In genomic region chr10:56962096-56962807, GRCm38 (mm10) we compare ENCODE assay signal across 22 mouse cellular contexts.
A peak's percentile ranks its signal among the peaks of the same experiment; 100 is the strongest.
DNase-seq lines count a peak whose midpoint lies in the region; ATAC-seq and TF ChIP-seq lines count a peak whose summit lies in the region.
"Had no signal": no experiment of that assay in that cellular context is flagged by ENCODE, and none has a peak within 500 bp of the region (broad histone marks: within the 10 kb centered on the region; RNA-seq: fewer than 3 reads in every experiment).

No protein-coding gene starts in this region.

- DNase-seq in layer of hippocampus, adult 2 months (ENCODE audit: low spot score in 2 of 2) = no peak
- DNase-seq in layer of hippocampus, postnatal 36 days = no peak
- no peak for DNase-seq in forebrain, postnatal 0 days
- no peak for DNase-seq in thymus, adult 18-20 months
- no peak for DNase-seq in cerebellum, postnatal 14 days
- DNase-seq: adrenal gland, adult 2 months; adrenal gland, postnatal 36 days; cerebellum, adult 11-12 months; cerebellum, postnatal 36 days; gastrocnemius, postnatal 14 days; heart, adult 2 months; heart, postnatal 14 days had no signal

- no peak overlapping the region for H3K4me3 ChIP-seq in layer of hippocampus, adult 2 months
- H3K4me3 ChIP-seq in forebrain, embryonic 13.5 days = no peak overlapping the region
- no peak overlapping the region for H3K4me3 ChIP-seq in forebrain, postnatal 0 days (ENCODE audit: low read depth, low read length)
- H3K4me3 ChIP-seq: embryonic facial prominence, embryonic 13.5 days; heart, adult 2 months; heart, embryonic 15.5 days; hindbrain, embryonic 10.5 days; hindbrain, embryonic 15.5 days had no signal

- TF ChIP-seq CTCF in layer of hippocampus, adult 2 months (conservative IDR thresholded peaks at IDR 0.05) = no peak
- no peak for TF ChIP-seq CTCF in forebrain, postnatal 0 days (IDR thresholded peaks at IDR 0.05; ENCODE audit: low read depth)

- H3K27ac ChIP-seq in layer of hippocampus, adult 2 months = peak overlapping the region; percentile 91
- no peak overlapping the region for H3K27ac ChIP-seq in forebrain, embryonic 13.5 days
- H3K27ac ChIP-seq in forebrain, postnatal 0 days (ENCODE audit: low read depth, low read length) = no peak overlapping the region
- H3K27ac ChIP-seq: embryonic facial prominence, embryonic 13.5 days; heart, adult 2 months; heart, embryonic 15.5 days; hindbrain, embryonic 10.5 days; hindbrain, embryonic 15.5 days had no signal

- H3K9me3 ChIP-seq in forebrain, embryonic 13.5 days (replicated peaks) = no peaks in the 10 kb centered on the region
- H3K9me3 ChIP-seq in forebrain, postnatal 0 days (ENCODE audit: low read length) = no peaks in the 10 kb centered on the region
- H3K9me3 ChIP-seq: embryonic facial prominence, embryonic 13.5 days; heart, embryonic 15.5 days; hindbrain, embryonic 10.5 days; hindbrain, embryonic 15.5 days had no signal

- no peak overlapping the region for H3K9ac ChIP-seq in forebrain, embryonic 13.5 days
- H3K9ac ChIP-seq in forebrain, postnatal 0 days = no peak overlapping the region
- H3K9ac ChIP-seq: embryonic facial prominence, embryonic 13.5 days; heart, embryonic 15.5 days; hindbrain, embryonic 15.5 days had no signal

- peak; percentile 79; the same call in 1 of the 2 replicates for ATAC-seq in forebrain, embryonic 13.5 days
- peak; percentile 55; the same call in 1 of the 2 replicates for ATAC-seq in forebrain, postnatal 0 days
- ATAC-seq: inflammation-experienced regulatory T-cells, adult 6 months; intestine, postnatal 0 days; Patski had no signal

- peaks cover 7% of the 10 kb centered on the region; the same call in 1 of the 2 replicates for H3K4me1 ChIP-seq in forebrain, embryonic 13.5 days
- no peaks in the 10 kb centered on the region for H3K4me1 ChIP-seq in forebrain, postnatal 0 days (ENCODE audit: insufficient read depth)
- H3K4me1 ChIP-seq: embryonic facial prominence, embryonic 13.5 days; hindbrain, embryonic 10.5 days; hindbrain, embryonic 15.5 days had no signal

- no peaks in the 10 kb centered on the region for H3K27me3 ChIP-seq in forebrain, embryonic 13.5 days
- no peaks in the 10 kb centered on the region for H3K27me3 ChIP-seq in forebrain, postnatal 0 days (ENCODE audit: insufficient read depth, low read length)
- H3K27me3 ChIP-seq: CH12.LX; embryonic facial prominence, embryonic 13.5 days; heart, embryonic 15.5 days; hindbrain, embryonic 15.5 days; Patski had no signal

- 47% methylated on average over 4 of the region's 4 CpGs for WGBS in forebrain, embryonic 13.5 days
- 46% methylated on average over 4 of the region's 4 CpGs for WGBS in forebrain, postnatal 0 days

- no peak overlapping the region for H3K4me2 ChIP-seq in forebrain, embryonic 13.5 days
- no peak overlapping the region for H3K4me2 ChIP-seq in forebrain, postnatal 0 days (ENCODE audit: low read depth)
- H3K4me2 ChIP-seq: embryonic facial prominence, embryonic 13.5 days; heart, embryonic 11.5 days; heart, embryonic 15.5 days; hindbrain, embryonic 15.5 days had no signal

- no peaks in the 10 kb centered on the region for H3K36me3 ChIP-seq in forebrain, embryonic 13.5 days (ENCODE audit: poor library complexity, severe bottlenecking)
- no peaks in the 10 kb centered on the region for H3K36me3 ChIP-seq in forebrain, postnatal 0 days (ENCODE audit: insufficient read depth)
- H3K36me3 ChIP-seq: embryonic facial prominence, embryonic 13.5 days; heart, embryonic 15.5 days; hindbrain, embryonic 10.5 days; hindbrain, embryonic 15.5 days had no signal
